Mouse (Mus musculus) liver, adult 2 months (tissue): ENCODE results near the gene Ptx4.

Source experiments
- CTCF ChIP-seq: fragments of 200-500 bp; IDR thresholded peaks from 2 replicates; pipeline ENCODE4 v1.5.1; 2011; ENCODE audit warnings: low read depth, low read length, control low read depth
- POLR2A ChIP-seq: fragments of 200-500 bp; IDR thresholded peaks from 2 replicates; pipeline ENCODE4 v1.6.1; 2011; ENCODE audit warnings: low read length, control low read depth; ENCODE audit not compliant: insufficient read depth; ENCODE audit errors: extremely low read depth

- no peak for TF ChIP-seq CTCF
- no peak for TF ChIP-seq POLR2A
Observed at GRCm38 (mm10) chr17:25133275-25133698, 12.7 kb downstream of the Ptx4 start, which contains the start of gene Clcn7.
